Mouse (Mus musculus) neural tube, embryonic 13.5 days (tissue): ENCODE data around the gene Pcdh8. TPM values are rescaled to one million over a fixed set of nuclear protein-coding genes. Genes with fewer than 3 reads are reported as not detected.

ENCODE experiments used
- ATAC-seq: fragments of 200-750 bp; cut with Nextera tagmentation; 2 replicates; pipeline ENCODE4 v1.8.0; 2017; ENCODE audit warnings: low read depth, mild to moderate bottlenecking, moderate TSS enrichment, moderate library complexity
- H3K27ac ChIP-seq: fragments of 300-500 bp; sonication (generic); replicated peaks from 2 replicates; pipeline ENCODE4 v1.5.1; 2015; ENCODE audit warnings: moderate library complexity, mild to moderate bottlenecking, inconsistent platforms
- H3K27me3 ChIP-seq: fragments of 300-500 bp; sonication (generic); 2 replicates; pipeline ENCODE4 v1.6.1; 2015; ENCODE audit warnings: mild to moderate bottlenecking, inconsistent platforms
- H3K36me3 ChIP-seq: fragments of 300-500 bp; sonication (generic); 2 replicates; pipeline ENCODE4 v1.6.1; 2015; ENCODE audit warnings: mild to moderate bottlenecking, inconsistent platforms
- H3K4me1 ChIP-seq: fragments of 300-500 bp; sonication (generic); replicated peaks from 2 replicates; pipeline ENCODE4 v1.6.1; 2015; ENCODE audit warnings: inconsistent platforms
- H3K4me2 ChIP-seq: fragments of 300-500 bp; sonication (generic); 2 replicates; pipeline ENCODE4 v1.6.1; 2015; ENCODE audit warnings: inconsistent platforms, mild to moderate bottlenecking, moderate library complexity
- H3K4me3 ChIP-seq: fragments of 300-500 bp; sonication (generic); 2 replicates; pipeline ENCODE4 v1.5.1; 2015; ENCODE audit warnings: mild to moderate bottlenecking, inconsistent platforms
- H3K9ac ChIP-seq: fragments of 300-500 bp; sonication (generic); 2 replicates; pipeline ENCODE4 v1.6.1; 2015; ENCODE audit warnings: moderate library complexity, mild to moderate bottlenecking, inconsistent platforms
- H3K9me3 ChIP-seq: fragments of 300-500 bp; sonication (generic); 2 replicates; pipeline ENCODE4 v1.6.1; 2016; ENCODE audit warnings: inconsistent platforms
- WGBS: fragments of 180-500 bp; shearing (Covaris S2); methylation state at CpG from one replicate; pipeline ENCODE4 v1.1.7; 2015; 5-methylcytosine and 5-hydroxymethylcytosine counted together
- polyA plus RNA-seq: library from polyadenylated mRNA; unstranded; fragments of >200 nt; fragmentation: Nextera tagmentation; extraction: Ambion mirVana; gene quantifications from 2 replicates; pipeline ENCODE4 v1.2.1, GENCODE M21; 2015

The Pcdh8 gene
- polyA plus RNA-seq = 31.5 and 33.6 TPM in 2 replicates

GRCm38 (mm10) chr14:79771094-79771535, at the start of gene Pcdh8:
TSS of gene Pcdh8 (minus strand) at chr14:79771312.
- peak within 1 kb of the TSS; percentile 82 for H3K9ac ChIP-seq
- H3K27ac ChIP-seq = peak within 1 kb of the TSS; percentile 87
- H3K4me2 ChIP-seq = peak within 1 kb of the TSS; percentile 75
- H3K27me3 ChIP-seq = peaks cover 68% of the 10 kb centered on the region
- H3K4me3 ChIP-seq = peak within 1 kb of the TSS; percentile 66
- ATAC-seq = peak; percentile 93
- under 1% methylated on average over 30 of the region's 30 CpGs for WGBS
- H3K4me1 ChIP-seq = peaks cover 72% of the 10 kb centered on the region
- H3K9me3 ChIP-seq = peaks cover 3% of the 10 kb centered on the region; the same call in 1 of the 2 replicates
- 0 out of 2 replicates have a peak, but pooled peaks cover 5% of the 10 kb centered on the region for H3K36me3 ChIP-seq

GRCm38 (mm10) chr14:79814709-79815108, 43.6 kb upstream of the Pcdh8 start:
- no peak overlapping the region for H3K4me2 ChIP-seq
- H3K27ac ChIP-seq = no peak overlapping the region
- H3K4me3 ChIP-seq = no peak overlapping the region
- H3K36me3 ChIP-seq = no peaks in the 10 kb centered on the region
- WGBS = 38% methylated on average over 8 of the region's 8 CpGs
- ATAC-seq = no peak
- H3K9ac ChIP-seq = no peak overlapping the region
- no peaks in the 10 kb centered on the region for H3K9me3 ChIP-seq
- peaks cover 15% of the 10 kb centered on the region; the same call in 1 of the 2 replicates for H3K4me1 ChIP-seq
- H3K27me3 ChIP-seq = no peaks in the 10 kb centered on the region

- ATAC-seq = no peak
Observed at GRCm38 (mm10) chr14:79814084-79814483, 43.0 kb upstream of the Pcdh8 start.

GRCm38 (mm10) chr14:79793179-79793578, 22.1 kb upstream of the Pcdh8 start:
- Histone ChIP-seq H3K9ac (no peak overlapping the region), H3K4me2 (no peak overlapping the region), H3K4me1 (peaks cover 3% of the 10 kb centered on the region; the same call in 1 of the 2 replicates), H3K4me3 (no peak overlapping the region), H3K9me3 (no peaks in the 10 kb centered on the region), H3K36me3 (no peaks in the 10 kb centered on the region), H3K27ac (no peak overlapping the region), H3K27me3 (0 out of 2 replicates have a peak, but pooled peaks cover 2% of the 10 kb centered on the region)
- ATAC-seq = no peak
- WGBS = 69% methylated on average over 8 of the region's 8 CpGs

More at GRCm38 (mm10) chr14:79814084-79814483, 43.0 kb upstream of the Pcdh8 start:
- Histone ChIP-seq H3K9ac (no peak overlapping the region), H3K36me3 (no peaks in the 10 kb centered on the region), H3K9me3 (no peaks in the 10 kb centered on the region), H3K4me2 (no peak overlapping the region), H3K4me1 (peaks cover 15% of the 10 kb centered on the region; the same call in 1 of the 2 replicates), H3K27me3 (no peaks in the 10 kb centered on the region), H3K27ac (no peak overlapping the region; the same call in 1 of the 2 replicates), H3K4me3 (no peak overlapping the region)
- 15% methylated on average over 1 of the region's 1 CpGs for WGBS

GRCm38 (mm10) chr14:79789535-79789934, 18.4 kb upstream of the Pcdh8 start:
- H3K4me1 ChIP-seq = peaks cover 3% of the 10 kb centered on the region; the same call in 1 of the 2 replicates
- H3K4me3 ChIP-seq = no peak overlapping the region
- H3K27me3 ChIP-seq = peaks cover 11% of the 10 kb centered on the region; the same call in 1 of the 2 replicates
- no peaks in the 10 kb centered on the region for H3K36me3 ChIP-seq
- no peaks in the 10 kb centered on the region for H3K9me3 ChIP-seq
- 41% methylated on average over 4 of the region's 4 CpGs for WGBS
- no peak overlapping the region for H3K9ac ChIP-seq
- no peak for ATAC-seq
- no peak overlapping the region for H3K27ac ChIP-seq
- no peak overlapping the region for H3K4me2 ChIP-seq

GRCm38 (mm10) chr14:79788656-79789204, 17.6 kb upstream of the Pcdh8 start:
- peaks cover 3% of the 10 kb centered on the region; the same call in 1 of the 2 replicates for H3K4me1 ChIP-seq
- peaks cover 16% of the 10 kb centered on the region; the same call in 1 of the 2 replicates for H3K27me3 ChIP-seq
- H3K27ac ChIP-seq = no peak overlapping the region
- 77% methylated on average over 2 of the region's 2 CpGs for WGBS
- H3K4me3 ChIP-seq = no peak overlapping the region
- H3K9ac ChIP-seq = no peak overlapping the region
- H3K4me2 ChIP-seq = no peak overlapping the region
- no peaks in the 10 kb centered on the region for H3K36me3 ChIP-seq
- H3K9me3 ChIP-seq = no peaks in the 10 kb centered on the region
- ATAC-seq = no peak

GRCm38 (mm10) chr14:79787918-79788317, 16.8 kb upstream of the Pcdh8 start:
- Histone ChIP-seq H3K9ac (no peak overlapping the region), H3K36me3 (no peaks in the 10 kb centered on the region), H3K27me3 (peaks cover 16% of the 10 kb centered on the region; the same call in 1 of the 2 replicates), H3K4me1 (peaks cover 3% of the 10 kb centered on the region; the same call in 1 of the 2 replicates), H3K4me3 (no peak overlapping the region), H3K9me3 (no peaks in the 10 kb centered on the region), H3K27ac (no peak overlapping the region), H3K4me2 (no peak overlapping the region)
- no peak for ATAC-seq
- WGBS = 91% methylated on average over 6 of the region's 6 CpGs

- Histone ChIP-seq H3K27ac (no peak overlapping the region), H3K36me3 (no peaks in the 10 kb centered on the region), H3K9ac (no peak overlapping the region), H3K4me3 (no peak overlapping the region), H3K4me2 (no peak overlapping the region), H3K9me3 (no peaks in the 10 kb centered on the region), H3K27me3 (peaks cover 18% of the 10 kb centered on the region), H3K4me1 (peaks cover 3% of the 10 kb centered on the region; the same call in 1 of the 2 replicates)
- WGBS = 53% methylated on average over 4 of the region's 4 CpGs
- ATAC-seq = no peak
Observed at GRCm38 (mm10) chr14:79785400-79785799, 14.3 kb upstream of the Pcdh8 start.

GRCm38 (mm10) chr14:79780889-79781288, 9.8 kb upstream of the Pcdh8 start:
- H3K36me3 ChIP-seq = no peaks in the 10 kb centered on the region
- H3K27ac ChIP-seq = no peak overlapping the region
- no peaks in the 10 kb centered on the region for H3K9me3 ChIP-seq
- no peak overlapping the region for H3K4me3 ChIP-seq
- no peak overlapping the region for H3K9ac ChIP-seq
- peaks cover 51% of the 10 kb centered on the region for H3K27me3 ChIP-seq
- WGBS = 48% methylated on average over 1 of the region's 1 CpGs
- H3K4me1 ChIP-seq = no peaks in the 10 kb centered on the region
- H3K4me2 ChIP-seq = no peak overlapping the region
- peak; percentile 16; the same call in 1 of the 2 replicates for ATAC-seq

GRCm38 (mm10) chr14:79780332-79780731, 9.2 kb upstream of the Pcdh8 start:
- no peak overlapping the region for H3K4me2 ChIP-seq
- peaks cover 55% of the 10 kb centered on the region for H3K27me3 ChIP-seq
- no peak for ATAC-seq
- H3K9me3 ChIP-seq = peaks cover 3% of the 10 kb centered on the region; the same call in 1 of the 2 replicates
- no peaks in the 10 kb centered on the region for H3K4me1 ChIP-seq
- no peak overlapping the region for H3K9ac ChIP-seq
- 11% methylated on average over 6 of the region's 6 CpGs for WGBS
- no peak overlapping the region for H3K27ac ChIP-seq
- no peaks in the 10 kb centered on the region for H3K36me3 ChIP-seq
- no peak overlapping the region for H3K4me3 ChIP-seq

- H3K9ac ChIP-seq = no peak overlapping the region
- no peak overlapping the region for H3K4me2 ChIP-seq
- H3K27ac ChIP-seq = no peak overlapping the region
- H3K36me3 ChIP-seq = no peaks in the 10 kb centered on the region
- H3K9me3 ChIP-seq = peaks cover 3% of the 10 kb centered on the region; the same call in 1 of the 2 replicates
- H3K4me3 ChIP-seq = no peak overlapping the region
- WGBS = 45% methylated on average over 4 of the region's 4 CpGs
- peaks cover 56% of the 10 kb centered on the region for H3K27me3 ChIP-seq
- H3K4me1 ChIP-seq = no peaks in the 10 kb centered on the region
- ATAC-seq = no peak
Observed at GRCm38 (mm10) chr14:79779841-79780240, 8.7 kb upstream of the Pcdh8 start.

GRCm38 (mm10) chr14:79773425-79774391, 2.6 kb upstream of the Pcdh8 start:
- H3K36me3 ChIP-seq = no peaks in the 10 kb centered on the region
- no peak for ATAC-seq

More at GRCm38 (mm10) chr14:79773425-79774391, 2.6 kb upstream of the Pcdh8 start:
- Histone ChIP-seq H3K4me3 (peak overlapping the region; percentile 43), H3K9ac (peak overlapping the region; percentile 79), H3K4me1 (peaks cover 56% of the 10 kb centered on the region), H3K9me3 (peaks cover 3% of the 10 kb centered on the region; the same call in 1 of the 2 replicates), H3K4me2 (peak overlapping the region; percentile 71), H3K27ac (peak overlapping the region; percentile 80), H3K27me3 (peaks cover 69% of the 10 kb centered on the region)
- WGBS = under 1% methylated on average over 44 of the region's 44 CpGs
